Mouse (Mus musculus): ENCODE results near the gene Gm45021. TPM values are rescaled to one million over a fixed set of nuclear protein-coding genes. Genes with fewer than 3 reads are reported as not detected.

Gm45021 gene
- polyA plus RNA-seq (2014; fragmentation: Illumina TruSeq; extraction: RNeasy Lipid Tissue Mini Kit (QIAGEN cat#74804)): not detected

DNA sequence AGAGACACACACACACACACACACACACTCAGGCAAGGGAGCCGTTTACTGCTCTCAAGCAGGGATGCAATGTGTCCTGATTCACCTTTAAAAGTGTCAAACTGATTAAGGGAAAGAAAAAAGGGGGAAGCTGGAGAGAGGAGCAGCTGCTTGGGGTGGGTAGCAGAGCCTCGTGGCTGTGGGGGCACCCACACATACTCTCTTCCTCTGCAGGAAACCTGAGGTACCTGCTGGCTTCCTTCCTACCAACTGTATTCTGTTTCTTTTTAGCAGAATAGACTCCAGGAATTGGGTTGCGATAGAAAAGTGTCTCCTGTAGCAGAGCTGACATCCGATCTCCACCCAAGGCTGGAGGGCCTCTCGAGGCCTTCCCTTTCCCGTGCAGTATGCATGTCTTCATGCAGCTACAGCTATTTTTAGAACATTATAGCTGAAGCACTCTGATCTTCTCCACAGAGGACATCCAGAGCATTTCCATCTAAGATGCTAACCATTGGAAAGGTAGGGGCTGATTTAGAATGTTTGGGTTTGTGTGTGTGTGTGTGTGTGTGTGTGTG lies at the start of gene Gm45021:
Gene Gm45021 (plus strand): TSS at position 417 of the 557 bp plus-strand sequence.

DNA sequence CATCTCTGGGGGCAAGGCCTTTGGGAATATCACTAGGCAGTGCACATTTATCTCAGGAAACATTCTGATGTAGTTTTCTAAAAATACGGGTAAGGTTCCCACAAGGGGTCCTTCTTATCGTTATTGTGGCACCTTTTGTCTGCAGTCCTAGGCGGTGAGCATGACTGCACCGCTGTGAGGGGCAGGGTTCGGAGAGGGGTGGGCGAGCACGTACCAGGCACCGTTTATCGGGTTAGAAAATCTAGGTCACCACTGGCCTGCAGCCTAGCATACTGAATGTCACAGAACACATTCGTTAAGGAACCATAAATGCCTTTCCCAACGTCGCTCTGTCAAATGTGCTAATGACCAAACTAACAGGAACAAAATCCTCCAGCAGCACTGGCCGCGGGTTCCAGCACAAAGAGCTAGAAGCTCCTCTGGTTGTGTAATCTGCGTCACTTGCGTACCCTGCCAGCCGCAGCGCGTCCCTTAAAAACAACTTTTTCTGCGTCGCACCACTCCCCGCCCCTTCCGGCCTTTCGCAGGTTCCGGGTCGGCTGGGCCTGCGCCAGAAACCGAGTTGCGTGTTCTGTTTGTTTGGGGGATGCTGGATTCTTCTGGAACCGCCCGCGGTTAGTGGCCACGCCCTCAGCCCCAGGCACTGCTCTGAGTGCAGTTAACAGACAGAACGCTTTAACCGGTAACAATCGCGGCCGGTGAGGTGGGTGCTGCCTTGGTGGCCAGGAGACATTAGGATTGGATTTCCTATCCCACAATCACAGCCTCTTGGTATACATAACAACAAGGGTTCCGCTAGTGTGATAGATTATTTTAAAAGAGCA lies 34.9 kb upstream of the Gm45021 start, which contains the start of gene Lrrc61:
Gene Lrrc61 (plus strand): TSS at position 517 of the 824 bp plus-strand sequence.

GRCm38 (mm10) chr6:48572572-48573061 lies 16.8 kb upstream of the Gm45021 start, which contains the start of gene Rarres2:
Gene Rarres2 (minus strand): TSS chr6:48572789.

GRCm38 (mm10) chr6:48593158-48594042 lies 4.0 kb downstream of the Gm45021 start, which contains the start of the genes Repin1 and Gm44965:
Gene Repin1 (plus strand): TSS chr6:48593883.
Gene Gm44965 (plus strand): TSS chr6:48593941.

GRCm38 (mm10) chr6:48601271-48602079 lies 12.1 kb downstream of the Gm45021 start, which contains the start of gene Zfp775:
Gene Zfp775 (plus strand): TSS chr6:48602063.

GRCm38 (mm10) chr6:48626464-48626863 lies 37.1 kb downstream of the Gm45021 start, which contains the start of gene AI854703:
Gene AI854703 (plus strand): TSS chr6:48626764.

DNA sequence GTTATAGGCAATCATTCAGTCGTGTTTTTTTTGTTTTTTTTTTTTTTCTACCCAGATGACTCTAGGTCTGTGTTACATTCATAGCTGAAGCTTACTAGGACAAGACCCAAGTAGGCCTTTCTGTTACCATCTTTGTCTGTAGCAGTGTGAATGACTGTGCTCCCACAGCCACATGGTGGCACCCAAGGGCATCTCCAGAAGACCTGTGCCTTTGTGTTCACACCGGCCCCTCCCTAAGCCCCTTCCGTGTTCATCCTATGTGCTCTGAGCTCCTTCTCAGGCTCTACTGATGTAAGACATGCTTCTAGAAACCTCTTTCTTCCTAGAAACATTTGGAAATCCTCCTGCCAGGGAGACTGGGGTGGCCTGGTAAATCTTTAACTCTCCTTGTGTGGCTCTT lies 57.6 kb downstream of the Gm45021 start, which contains the start of gene Gimap8:
Gene Gimap8 (plus strand): TSS at position 240 of the 400 bp plus-strand sequence.

Other genes with a start within 250 kb of the Gm45021 start
- gene Krba1, start 194.0 kb upstream of the Gm45021 start, polyA plus RNA-seq (2014; fragmentation: Illumina TruSeq; extraction: RNeasy Lipid Tissue Mini Kit (QIAGEN cat#74804)): 7.1 TPM
- 14.8 TPM for gene Zfp467, start 143.8 kb upstream of the Gm45021 start, polyA plus RNA-seq (2014; fragmentation: Illumina TruSeq; extraction: RNeasy Lipid Tissue Mini Kit (QIAGEN cat#74804))
- gene Sspo, start 141.4 kb upstream of the Gm45021 start, polyA plus RNA-seq (2014; fragmentation: Illumina TruSeq; extraction: RNeasy Lipid Tissue Mini Kit (QIAGEN cat#74804)): not detected
- 53.1 TPM for gene Atp6v0e2, start 52.0 kb upstream of the Gm45021 start, polyA plus RNA-seq (2014; fragmentation: Illumina TruSeq; extraction: RNeasy Lipid Tissue Mini Kit (QIAGEN cat#74804))
- 4.6 TPM for gene Lrrc61, start 34.8 kb upstream of the Gm45021 start, polyA plus RNA-seq (2014; fragmentation: Illumina TruSeq; extraction: RNeasy Lipid Tissue Mini Kit (QIAGEN cat#74804))
- 9.9 TPM for gene Rarres2, start 16.8 kb upstream of the Gm45021 start, polyA plus RNA-seq (2014; fragmentation: Illumina TruSeq; extraction: RNeasy Lipid Tissue Mini Kit (QIAGEN cat#74804))
- 17.6 TPM for gene Repin1, start 4.3 kb downstream of the Gm45021 start, polyA plus RNA-seq (2014; fragmentation: Illumina TruSeq; extraction: RNeasy Lipid Tissue Mini Kit (QIAGEN cat#74804))
- not detected for gene Gm44965, start 4.3 kb downstream of the Gm45021 start, polyA plus RNA-seq (2014; fragmentation: Illumina TruSeq; extraction: RNeasy Lipid Tissue Mini Kit (QIAGEN cat#74804))
- gene Zfp775, start 12.5 kb downstream of the Gm45021 start, polyA plus RNA-seq (2014; fragmentation: Illumina TruSeq; extraction: RNeasy Lipid Tissue Mini Kit (QIAGEN cat#74804)): 0.46 TPM
- 0.86 TPM for gene AI854703, start 37.2 kb downstream of the Gm45021 start, polyA plus RNA-seq (2014; fragmentation: Illumina TruSeq; extraction: RNeasy Lipid Tissue Mini Kit (QIAGEN cat#74804))
- 10.5 TPM for gene Gimap8, start 57.6 kb downstream of the Gm45021 start, polyA plus RNA-seq (2014; fragmentation: Illumina TruSeq; extraction: RNeasy Lipid Tissue Mini Kit (QIAGEN cat#74804))
- gene Gimap9, start 86.5 kb downstream of the Gm45021 start, polyA plus RNA-seq (2014; fragmentation: Illumina TruSeq; extraction: RNeasy Lipid Tissue Mini Kit (QIAGEN cat#74804)): 23.7 TPM
- gene Gimap4, start 94.9 kb downstream of the Gm45021 start, polyA plus RNA-seq (2014; fragmentation: Illumina TruSeq; extraction: RNeasy Lipid Tissue Mini Kit (QIAGEN cat#74804)): 67.1 TPM
- 42.7 TPM for gene Gimap6, start 118.6 kb downstream of the Gm45021 start, polyA plus RNA-seq (2014; fragmentation: Illumina TruSeq; extraction: RNeasy Lipid Tissue Mini Kit (QIAGEN cat#74804))
- gene Gm28053, start 129.0 kb downstream of the Gm45021 start, polyA plus RNA-seq (2014; fragmentation: Illumina TruSeq; extraction: RNeasy Lipid Tissue Mini Kit (QIAGEN cat#74804)): not detected
- 0.63 TPM for gene Gimap7, start 129.0 kb downstream of the Gm45021 start, polyA plus RNA-seq (2014; fragmentation: Illumina TruSeq; extraction: RNeasy Lipid Tissue Mini Kit (QIAGEN cat#74804))
- 0.83 TPM for gene Gimap1, start 149.4 kb downstream of the Gm45021 start, polyA plus RNA-seq (2014; fragmentation: Illumina TruSeq; extraction: RNeasy Lipid Tissue Mini Kit (QIAGEN cat#74804))
- gene Gimap5, start 156.6 kb downstream of the Gm45021 start, polyA plus RNA-seq (2014; fragmentation: Illumina TruSeq; extraction: RNeasy Lipid Tissue Mini Kit (QIAGEN cat#74804)): 4.7 TPM
- gene Gimap3, start 181.2 kb downstream of the Gm45021 start, polyA plus RNA-seq (2014; fragmentation: Illumina TruSeq; extraction: RNeasy Lipid Tissue Mini Kit (QIAGEN cat#74804)): 2.7 TPM

Data from ovary, adult 10 weeks (tissue).